ENCODE assay signal across 18 mouse cellular contexts in genomic region chr6:124505028-124505427, GRCm38 (mm10). TPM values are rescaled to one million over a fixed set of nuclear protein-coding genes. Genes with fewer than 3 reads are reported as not detected.
DNase-seq lines count a peak whose midpoint lies in the region; ATAC-seq and TF ChIP-seq lines count a peak whose summit lies in the region.
"Had no signal": no experiment of that assay in that cellular context is flagged by ENCODE, and none has a peak within 500 bp of the region (broad histone marks: within the 10 kb centered on the region; RNA-seq: fewer than 3 reads in every experiment).

No protein-coding gene starts in this region.

- TF ChIP-seq CTCF in spleen, adult 2 months (IDR thresholded peaks at IDR 0.05; ENCODE audit: extremely low read depth, insufficient read depth, insufficient read length, insufficient replicate concordance): no peak

- no peak for TF ChIP-seq POLR2A in spleen, adult 2 months (IDR thresholded peaks at IDR 0.05; ENCODE audit: low read depth, low read length)

- no peak overlapping the region for H3K9ac ChIP-seq in heart, embryonic 11.5 days (ENCODE audit: low read depth, low read length)
- H3K9ac ChIP-seq: embryonic facial prominence, embryonic 15.5 days; limb, embryonic 15.5 days; neural tube, embryonic 12.5 days had no signal

- H3K27me3 ChIP-seq in heart, embryonic 11.5 days (ENCODE audit: control insufficient read depth, insufficient read depth, low read length): no peaks in the 10 kb centered on the region
- H3K27me3 ChIP-seq in spleen, adult 2 months (ENCODE audit: control insufficient read depth, insufficient read depth, low read length): no peaks in the 10 kb centered on the region
- H3K27me3 ChIP-seq in splenic B cell, adult 2 months (ENCODE audit: control insufficient read depth, insufficient read depth, low read length, poor library complexity, severe bottlenecking): no peaks in the 10 kb centered on the region
- H3K27me3 ChIP-seq: embryonic facial prominence, embryonic 15.5 days; limb, embryonic 15.5 days; neural tube, embryonic 12.5 days had no signal

- no peak overlapping the region for H3K27ac ChIP-seq in heart, embryonic 11.5 days (ENCODE audit: low read depth, low read length)
- H3K27ac ChIP-seq in spleen, adult 2 months (ENCODE audit: insufficient read depth, low read length): peak overlapping the region; percentile 2; the same call in 1 of the 2 replicates
- H3K27ac ChIP-seq: embryonic facial prominence, embryonic 15.5 days; limb, embryonic 15.5 days; neural tube, embryonic 12.5 days had no signal

- H3K4me2 ChIP-seq in heart, embryonic 11.5 days: no peak overlapping the region
- H3K4me2 ChIP-seq: embryonic facial prominence, embryonic 15.5 days; limb, embryonic 15.5 days; midbrain, embryonic 11.5 days; neural tube, embryonic 12.5 days had no signal

- H3K4me3 ChIP-seq in heart, embryonic 11.5 days (ENCODE audit: low read depth, low read length): no peak overlapping the region
- H3K4me3 ChIP-seq in spleen, adult 2 months (ENCODE audit: extremely low read depth, insufficient read depth, insufficient read length): no peak overlapping the region
- H3K4me3 ChIP-seq: embryonic facial prominence, embryonic 15.5 days; limb, embryonic 15.5 days; neural tube, embryonic 12.5 days had no signal

- no peak for ATAC-seq in heart, embryonic 11.5 days (replicated peaks; ENCODE audit: insufficient number of reproducible peaks, low FRiP score, low TSS enrichment)
- no peak for ATAC-seq in frontal cortex, adult (ENCODE audit: low TSS enrichment)
- ATAC-seq: activated CD4-positive, CD25-positive, alpha-beta regulatory T cell, adult 4 months; forebrain, embryonic 14.5 days; intestine, embryonic 16.5 days had no signal

- H3K36me3 ChIP-seq in heart, embryonic 11.5 days (ENCODE audit: control insufficient read depth, insufficient read depth, low read length): no peaks in the 10 kb centered on the region
- no peaks in the 10 kb centered on the region for H3K36me3 ChIP-seq in spleen, adult 2 months (ENCODE audit: control insufficient read depth, insufficient read depth, low read length)
- no peaks in the 10 kb centered on the region for H3K36me3 ChIP-seq in splenic B cell, adult 2 months (ENCODE audit: control insufficient read depth, insufficient read depth, low read length, poor library complexity, severe bottlenecking)
- H3K36me3 ChIP-seq: embryonic facial prominence, embryonic 15.5 days; limb, embryonic 15.5 days; neural tube, embryonic 12.5 days had no signal

- DNase-seq in heart, adult 18-20 months: peak; percentile 22 to 62
- peak in 1 of 2 experiments; percentile 10 for DNase-seq in spleen, adult 2 months (ENCODE audit: low read depth in 1 of 2, low spot score in 2 of 2)
- DNase-seq in spleen, adult 12 weeks (ENCODE audit: low spot score): no peak
- peak; percentile 29 for DNase-seq in lung, postnatal 14 days
- DNase-seq in splenic B cell, adult 2 months (ENCODE audit: low read depth, low spot score): peak; percentile 24
- DNase-seq in cerebellum, adult 11-12 months: no peak
- DNase-seq: gastrocnemius, postnatal 25 days; kidney, postnatal 36 days; retina, postnatal 1 day had no signal

- H3K4me1 ChIP-seq in heart, embryonic 11.5 days (ENCODE audit: control insufficient read depth, insufficient read depth, low read length): no peaks in the 10 kb centered on the region
- peaks cover 3% of the 10 kb centered on the region; the same call in 1 of the 2 replicates for H3K4me1 ChIP-seq in spleen, adult 2 months (ENCODE audit: control insufficient read depth, insufficient read depth, insufficient read length)
- H3K4me1 ChIP-seq: embryonic facial prominence, embryonic 15.5 days; neural tube, embryonic 12.5 days had no signal

- no peaks in the 10 kb centered on the region for H3K9me3 ChIP-seq in heart, embryonic 11.5 days (replicated peaks; ENCODE audit: control insufficient read depth, low read length)
- H3K9me3 ChIP-seq: embryonic facial prominence, embryonic 15.5 days; limb, embryonic 15.5 days; neural tube, embryonic 12.5 days had no signal

- WGBS in heart, embryonic 11.5 days (ENCODE audit: insufficient replicate concordance): 64% methylated on average over 4 of the region's 4 CpGs
- 4% methylated on average over 4 of the region's 4 CpGs for WGBS in spleen, adult 2 months

RNA-seq across cellular contexts. Expression of gene C1ra, which starts 7.2 kb away (rescaled TPM):
- total RNA-seq in heart, adult 18-20 months (2021): 10 to 100 TPM; 12.0 to 17.7 TPM
- polyA plus RNA-seq in heart, embryonic 11.5 days (2014; fragmentation: Nextera tagmentation; extraction: Ambion mirVana): 0.09 and 0.21 TPM in 2 replicates
- 17.8 and 20.1 TPM in 2 replicates for polyA plus RNA-seq in spleen, adult 2 months (2012; rRNA removed)
- polyA plus RNA-seq: midbrain, embryonic 11.5 days had no signal

RNA-seq across cellular contexts. Expression of gene C1rl, which starts 12.1 kb away (rescaled TPM):
- total RNA-seq in heart, adult 18-20 months (2021): 1 to 10 TPM; 1.3 to 2.1 TPM
- 0.16 and 0.35 TPM in 2 replicates for polyA plus RNA-seq in heart, embryonic 11.5 days (2014; fragmentation: Nextera tagmentation; extraction: Ambion mirVana)
- 1.3 and 1.5 TPM in 2 replicates for polyA plus RNA-seq in spleen, adult 2 months (2012; rRNA removed)
- polyA plus RNA-seq: activated CD4-positive, CD25-positive, alpha-beta regulatory T cell, adult 4 months had no signal

RNA-seq across cellular contexts. Expression of gene C1s1, which starts 37.1 kb away (rescaled TPM):
- total RNA-seq in heart, adult 18-20 months (2021): 10 to 100 TPM; 27.9 to 33.2 TPM
- polyA plus RNA-seq in heart, embryonic 11.5 days (2014; fragmentation: Nextera tagmentation; extraction: Ambion mirVana): 0.26 TPM in 1 of 2 replicates, not detected in the other
- polyA plus RNA-seq in spleen, adult 2 months (2012; rRNA removed): 30.0 and 39.4 TPM in 2 replicates
- polyA plus RNA-seq: activated CD4-positive, CD25-positive, alpha-beta regulatory T cell, adult 4 months had no signal

RNA-seq across cellular contexts. Expression of gene Clstn3, which starts 40.4 kb away (rescaled TPM):
- 1 to 10 TPM in 1 of 2 experiments, under 1 TPM in 1; 0.30 to 8.2 TPM for total RNA-seq in heart, adult 18-20 months (2021)
- polyA plus RNA-seq in heart, embryonic 11.5 days (2014; fragmentation: Nextera tagmentation; extraction: Ambion mirVana): 1.6 and 1.8 TPM in 2 replicates
- 0.68 and 0.95 TPM in 2 replicates for polyA plus RNA-seq in spleen, adult 2 months (2012; rRNA removed)
- polyA plus RNA-seq: activated CD4-positive, CD25-positive, alpha-beta regulatory T cell, adult 4 months had no signal

Comparison
In these comparisons a context has a peak if more than half of its experiments do, and no peak if none do; other contexts are left out.
1. DNase-seq: peak in heart, adult 18-20 months (2 of 2), lung, postnatal 14 days (single experiment) and splenic B cell, adult 2 months (single experiment); none in spleen, adult 12 weeks (single experiment) and cerebellum, adult 11-12 months (single experiment).
2. RNA of gene C1ra, which starts 7.2 kb away (polyA plus RNA-seq): 17.8 to 20.1 TPM in spleen, adult 2 months; 0.09 to 0.21 TPM in heart, embryonic 11.5 days; every median in the first group is over 10 times any median in the second.
3. RNA of gene C1s1, which starts 37.1 kb away (polyA plus RNA-seq): 30.0 to 39.4 TPM in spleen, adult 2 months; 0.26 TPM in heart, embryonic 11.5 days; every median in the first group is over 10 times any median in the second.